Mouse (Mus musculus): ENCODE data around the gene Cdc34b. TPM values are rescaled to one million over a fixed set of nuclear protein-coding genes. Genes with fewer than 3 reads are reported as not detected.
"Not testable (repeated sequence)": the region's sequence is repeated elsewhere in the genome, so short reads cannot be mapped to it uniquely, and the experiment has no call there.

Cdc34b gene
- polyA plus RNA-seq (2016; fragmentation: Nextera tagmentation; extraction: Ambion mirVana), result 0.18 TPM in 1 of 2 replicates, not detected in the other

- H3K4me1 ChIP-seq (replicated peaks), result no peaks in the 10 kb centered on the region
- peaks cover 4% of the 10 kb centered on the region; the same call in 1 of the 2 replicates for H3K9me3 ChIP-seq
- 81% methylated on average over 29 of the region's 29 CpGs for WGBS
- no peak within 1 kb of the TSS for H3K4me2 ChIP-seq
- no peak within 1 kb of the TSS for H3K4me3 ChIP-seq (replicated peaks)
- no peak within 1 kb of the TSS for H3K9ac ChIP-seq (replicated peaks)
- no peak for ATAC-seq (ENCODE audit: insufficient number of reproducible peaks, insufficient read depth, low FRiP score, low TSS enrichment, low read depth)
- H3K36me3 ChIP-seq, result no peaks in the 10 kb centered on the region
- H3K27ac ChIP-seq, result no peak within 1 kb of the TSS
- peaks cover 15% of the 10 kb centered on the region for H3K27me3 ChIP-seq
Measured at GRCm38 (mm10) chr11:94741732-94742272, at the start of gene Cdc34b. Gene Cdc34b (plus strand): TSS chr11:94741782.

DNA sequence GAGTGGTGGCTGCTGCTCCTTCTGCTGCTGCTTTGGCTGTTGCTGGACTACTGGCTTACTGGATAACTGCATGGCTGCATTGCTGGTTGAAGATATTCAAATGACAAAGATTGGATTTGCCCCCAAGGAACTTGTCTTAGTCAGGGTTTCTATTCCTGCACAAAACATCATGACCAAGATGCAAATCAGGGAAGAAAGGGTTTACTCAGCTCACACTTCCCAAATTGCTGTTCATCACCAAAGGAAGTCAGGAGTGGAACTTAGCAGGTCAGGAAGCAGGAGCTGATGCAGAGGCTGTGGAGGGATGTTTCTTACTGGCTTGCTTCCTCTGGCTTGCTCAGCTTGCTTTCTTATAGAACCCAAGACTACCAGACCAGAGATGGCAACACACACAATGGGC is 49.1 kb upstream of the Cdc34b start:
- H3K4me1 ChIP-seq (replicated peaks); ATAC-seq (ENCODE audit: insufficient number of reproducible peaks, insufficient read depth, low FRiP score, low TSS enrichment, low read depth); H3K9me3 ChIP-seq; H3K27ac ChIP-seq; H3K9ac ChIP-seq (replicated peaks); H3K4me3 ChIP-seq (replicated peaks); H3K4me2 ChIP-seq; H3K27me3 ChIP-seq; H3K36me3 ChIP-seq: not testable (repeated sequence)

DNA sequence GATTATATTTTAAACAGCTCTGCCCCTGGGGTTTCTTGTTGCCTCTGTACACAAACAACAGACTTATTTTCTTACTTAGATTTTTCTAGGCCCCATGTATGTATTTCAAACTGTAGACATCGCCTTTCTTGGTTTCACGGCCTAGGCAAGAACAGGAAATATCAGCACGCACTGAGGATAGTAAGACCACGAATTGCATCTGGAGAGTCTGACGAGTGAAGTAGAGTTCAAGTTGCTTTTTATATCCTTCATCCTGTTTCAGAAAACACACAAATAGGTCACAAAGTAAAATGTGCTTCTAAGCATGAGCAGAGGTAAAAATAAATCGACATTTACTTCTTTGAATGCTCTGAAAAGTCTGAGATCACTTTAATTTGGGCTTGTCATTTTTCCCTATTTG is 46.1 kb upstream of the Cdc34b start:
- ATAC-seq (ENCODE audit: insufficient number of reproducible peaks, insufficient read depth, low FRiP score, low TSS enrichment, low read depth), result no peak

GRCm38 (mm10) chr11:94697140-94697539 is 44.4 kb upstream of the Cdc34b start:
- Histone ChIP-seq H3K36me3 (no peaks in the 10 kb centered on the region), H3K4me2 (no peak overlapping the region), H3K9me3 (no peaks in the 10 kb centered on the region), H3K9ac (replicated peaks) (no peak overlapping the region), H3K27me3 (peaks cover 7% of the 10 kb centered on the region; the same call in 1 of the 2 replicates), H3K4me3 (replicated peaks) (no peak overlapping the region), H3K4me1 (replicated peaks) (peaks cover 9% of the 10 kb centered on the region), H3K27ac (no peak overlapping the region)
- WGBS, result 93% methylated on average over 2 of the region's 2 CpGs
- no peak for ATAC-seq (ENCODE audit: insufficient number of reproducible peaks, insufficient read depth, low FRiP score, low TSS enrichment, low read depth)

More for the DNA sequence above, 46.1 kb upstream of the Cdc34b start:
- Histone ChIP-seq H3K27me3 (0 out of 2 replicates have a peak, but pooled peaks cover 3% of the 10 kb centered on the region), H3K4me1 (replicated peaks) (no peaks in the 10 kb centered on the region; the same call in 1 of the 2 replicates), H3K4me3 (replicated peaks) (no peak overlapping the region), H3K9ac (replicated peaks) (no peak overlapping the region), H3K9me3 (no peaks in the 10 kb centered on the region), H3K4me2 (no peak overlapping the region), H3K27ac (no peak overlapping the region), H3K36me3 (no peaks in the 10 kb centered on the region)
- WGBS, result 76% methylated on average over 6 of the region's 6 CpGs

DNA sequence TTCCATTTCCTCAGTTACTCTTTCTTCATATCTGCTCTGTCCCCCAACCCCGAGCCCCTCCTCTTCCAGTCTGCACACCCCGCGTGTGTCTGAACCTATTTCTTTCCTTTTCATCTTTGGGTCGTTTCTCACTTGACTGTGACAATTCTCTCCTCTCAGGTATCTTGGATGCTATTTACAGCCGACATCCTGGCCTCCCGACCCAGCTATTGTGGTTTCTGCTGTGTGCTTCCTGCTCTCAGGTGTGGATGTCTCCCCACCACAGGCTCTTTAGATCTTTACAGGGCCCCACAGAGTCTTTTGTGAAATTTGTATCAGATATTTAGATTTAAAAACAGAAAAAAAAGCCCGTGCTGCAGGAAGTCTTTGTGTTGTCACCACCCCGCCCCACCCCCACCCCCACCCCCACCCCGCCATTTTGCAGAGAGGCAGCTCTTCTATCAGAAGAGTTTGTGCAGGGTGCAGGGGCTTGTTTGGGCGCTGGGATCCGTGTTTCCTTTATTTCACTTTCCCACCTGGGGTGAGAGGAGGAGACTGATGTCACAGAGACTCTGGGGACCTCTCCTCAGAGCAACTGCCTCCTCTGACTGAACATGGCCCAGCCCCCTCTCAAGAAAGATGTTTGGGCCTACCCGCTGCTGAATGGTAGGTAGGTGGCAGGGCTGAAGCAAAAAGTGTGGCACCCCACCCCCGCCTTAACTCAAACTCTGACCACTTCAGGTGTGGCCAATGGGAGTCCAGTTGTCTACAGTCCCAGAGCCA is 43.7 kb upstream of the Cdc34b start:
- no peak for ATAC-seq (ENCODE audit: insufficient number of reproducible peaks, insufficient read depth, low FRiP score, low TSS enrichment, low read depth)
- H3K4me3 ChIP-seq (replicated peaks), result no peak overlapping the region
- H3K9me3 ChIP-seq, result no peaks in the 10 kb centered on the region
- no peak overlapping the region for H3K4me2 ChIP-seq
- H3K27ac ChIP-seq, result no peak overlapping the region
- H3K9ac ChIP-seq (replicated peaks), result no peak overlapping the region
- H3K27me3 ChIP-seq, result peaks cover 7% of the 10 kb centered on the region; the same call in 1 of the 2 replicates
- H3K36me3 ChIP-seq, result no peaks in the 10 kb centered on the region
- peaks cover 10% of the 10 kb centered on the region for H3K4me1 ChIP-seq (replicated peaks)
- 49% methylated on average over 13 of the region's 13 CpGs for WGBS

GRCm38 (mm10) chr11:94699399-94699798 is 42.2 kb upstream of the Cdc34b start:
- Histone ChIP-seq H3K27me3 (peaks cover 4% of the 10 kb centered on the region; the same call in 1 of the 2 replicates), H3K9ac (replicated peaks) (no peak overlapping the region), H3K27ac (no peak overlapping the region), H3K4me3 (replicated peaks) (no peak overlapping the region), H3K4me2 (no peak overlapping the region), H3K4me1 (replicated peaks) (peaks cover 10% of the 10 kb centered on the region), H3K36me3 (no peaks in the 10 kb centered on the region), H3K9me3 (no peaks in the 10 kb centered on the region)
- no peak for ATAC-seq (ENCODE audit: insufficient number of reproducible peaks, insufficient read depth, low FRiP score, low TSS enrichment, low read depth)
- 95% methylated on average over 3 of the region's 3 CpGs for WGBS

DNA sequence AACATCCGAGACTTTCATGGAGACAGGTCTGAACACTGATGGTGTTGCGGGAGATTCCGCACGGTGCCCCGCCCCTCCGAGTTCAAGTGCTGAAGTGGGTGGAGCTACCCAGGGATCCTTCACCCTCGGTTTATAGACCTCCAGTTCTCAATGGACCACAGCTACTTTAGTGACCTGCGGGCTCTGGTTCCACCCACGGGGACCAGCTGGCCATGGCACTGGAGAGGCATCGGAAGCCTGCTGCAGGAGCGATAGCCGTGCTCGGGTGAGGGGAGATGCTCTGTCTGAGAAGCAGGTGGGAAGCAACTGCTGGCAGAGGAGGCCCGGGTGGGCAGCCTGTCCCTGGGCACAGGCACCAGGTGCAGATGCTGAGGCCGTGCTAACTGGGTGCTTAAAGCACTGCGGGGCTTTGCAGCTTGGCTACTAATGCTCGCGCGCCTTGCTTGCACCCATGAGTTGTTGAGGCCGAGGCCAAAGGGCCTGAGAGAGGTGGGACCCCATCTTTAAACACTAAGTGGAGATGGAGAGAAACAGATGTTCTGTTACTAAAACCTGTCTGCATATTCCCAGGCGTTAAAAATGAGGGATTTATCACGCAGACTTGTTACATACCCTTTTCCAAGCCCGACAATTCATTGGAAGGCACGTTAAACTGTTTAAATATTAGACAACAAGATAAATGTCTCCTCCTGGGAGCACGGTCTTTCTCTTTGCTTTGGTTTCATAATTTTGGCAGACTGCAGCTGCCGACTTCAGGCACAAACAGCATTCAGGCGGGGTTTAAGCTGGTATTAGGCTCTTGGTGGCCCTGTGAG is 40.0 kb upstream of the Cdc34b start:
- Histone ChIP-seq H3K9me3 (no peaks in the 10 kb centered on the region), H3K36me3 (no peaks in the 10 kb centered on the region), H3K27ac (0 out of 2 replicates have a peak overlapping the region, but pooled peaks have one; percentile 50), H3K4me1 (replicated peaks) (peaks cover 10% of the 10 kb centered on the region), H3K4me2 (0 out of 2 replicates have a peak overlapping the region, but pooled peaks have one; percentile 13), H3K27me3 (peaks cover 4% of the 10 kb centered on the region; the same call in 1 of the 2 replicates), H3K4me3 (replicated peaks) (no peak overlapping the region), H3K9ac (replicated peaks) (no peak overlapping the region)
- peak; percentile 37 for ATAC-seq (ENCODE audit: insufficient number of reproducible peaks, insufficient read depth, low FRiP score, low TSS enrichment, low read depth)
- 47% methylated on average over 27 of the region's 27 CpGs for WGBS

GRCm38 (mm10) chr11:94702216-94702610 is 39.4 kb upstream of the Cdc34b start:
- WGBS, result 44% methylated on average over 3 of the region's 3 CpGs
- no peak for ATAC-seq (ENCODE audit: insufficient number of reproducible peaks, insufficient read depth, low FRiP score, low TSS enrichment, low read depth)
- H3K27ac ChIP-seq, result no peak overlapping the region
- H3K4me1 ChIP-seq (replicated peaks), result peaks cover 10% of the 10 kb centered on the region
- 0 out of 2 replicates have a peak overlapping the region, but pooled peaks have one; percentile 13 for H3K4me2 ChIP-seq
- H3K4me3 ChIP-seq (replicated peaks), result no peak overlapping the region
- no peak overlapping the region for H3K9ac ChIP-seq (replicated peaks)
- no peaks in the 10 kb centered on the region for H3K36me3 ChIP-seq
- no peaks in the 10 kb centered on the region for H3K9me3 ChIP-seq
- H3K27me3 ChIP-seq, result peaks cover 4% of the 10 kb centered on the region; the same call in 1 of the 2 replicates

DNA sequence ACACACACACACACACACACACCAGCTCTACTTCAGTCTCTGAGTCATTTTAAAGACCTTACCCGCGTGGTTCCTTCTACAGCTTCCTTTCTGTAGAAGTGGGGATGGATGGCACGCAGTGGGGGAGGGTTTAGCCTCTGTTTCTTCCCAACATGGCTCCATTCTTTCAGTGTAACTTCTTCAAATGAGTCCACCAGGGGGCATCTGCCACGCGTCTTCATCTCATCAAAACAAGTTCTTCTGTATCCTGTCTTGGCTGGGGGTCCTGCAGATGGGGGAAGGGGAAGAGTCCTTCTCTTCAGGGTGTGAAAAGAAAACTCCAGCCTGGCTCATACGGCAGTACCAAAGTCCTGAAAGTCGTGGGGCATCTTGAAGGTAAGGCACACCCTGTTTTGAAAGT is 37.6 kb upstream of the Cdc34b start:
- Histone ChIP-seq H3K4me2 (no peak overlapping the region), H3K36me3 (no peaks in the 10 kb centered on the region), H3K27ac (no peak overlapping the region), H3K4me3 (replicated peaks) (no peak overlapping the region), H3K4me1 (replicated peaks) (peaks cover 10% of the 10 kb centered on the region), H3K9ac (replicated peaks) (no peak overlapping the region), H3K27me3 (peaks cover 4% of the 10 kb centered on the region; the same call in 1 of the 2 replicates), H3K9me3 (no peaks in the 10 kb centered on the region)
- WGBS, result 49% methylated on average over 7 of the region's 7 CpGs
- no peak for ATAC-seq (ENCODE audit: insufficient number of reproducible peaks, insufficient read depth, low FRiP score, low TSS enrichment, low read depth)

DNA sequence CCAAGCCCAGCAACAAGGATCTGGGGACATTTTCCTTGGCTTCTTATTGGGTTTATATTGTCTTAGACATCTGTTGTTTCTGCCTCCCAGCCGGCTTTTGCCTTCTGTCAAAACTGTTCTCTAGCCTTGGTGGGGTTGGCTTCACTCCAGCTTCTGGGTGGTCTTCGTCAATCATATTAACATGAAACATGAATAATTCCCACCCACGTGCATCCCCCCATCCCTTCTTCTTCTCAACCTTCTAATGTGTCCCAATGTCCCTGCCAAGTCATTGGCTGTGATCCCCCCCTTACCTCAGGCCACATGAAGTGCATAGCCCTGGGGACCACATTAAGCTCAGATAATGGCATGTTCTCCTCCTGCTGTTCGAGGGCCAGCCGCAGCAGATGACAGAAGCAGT is 37.1 kb upstream of the Cdc34b start, which contains the start of gene Gm11541:
Gm11541 (minus strand) TSS at position 28 of the 400 bp plus-strand sequence.
- H3K4me3 ChIP-seq (replicated peaks), result no peak within 1 kb of the TSS
- no peaks in the 10 kb centered on the region for H3K36me3 ChIP-seq
- no peak within 1 kb of the TSS for H3K9ac ChIP-seq (replicated peaks)
- no peak within 1 kb of the TSS for H3K27ac ChIP-seq
- peaks cover 4% of the 10 kb centered on the region; the same call in 1 of the 2 replicates for H3K27me3 ChIP-seq
- 79% methylated on average over 5 of the region's 5 CpGs for WGBS
- H3K4me1 ChIP-seq (replicated peaks), result peaks cover 10% of the 10 kb centered on the region
- ATAC-seq (ENCODE audit: insufficient number of reproducible peaks, insufficient read depth, low FRiP score, low TSS enrichment, low read depth), result no peak
- no peak within 1 kb of the TSS for H3K4me2 ChIP-seq
- H3K9me3 ChIP-seq, result no peaks in the 10 kb centered on the region
